Mouse (Mus musculus): Measurements from ENCODE around the gene Vgll3.

- TF ChIP-seq CTCF (IDR thresholded peaks at IDR 0.05; ENCODE audit: insufficient read depth, low read length) = no peak
- TF ChIP-seq POLR2A (IDR thresholded peaks at IDR 0.05; ENCODE audit: borderline replicate concordance, extremely low read depth, low read depth, low read length) = no peak
Observed at GRCm38 (mm10) chr16:65828141-65828565, 13.1 kb downstream of the Vgll3 start.
